Mouse (Mus musculus): ENCODE results near the gene Tbl1xr1. TPM values are rescaled to one million over a fixed set of nuclear protein-coding genes. Genes with fewer than 3 reads are reported as not detected.

Tbl1xr1 gene
- total and polyA plus RNA-seq, 3 experiments = 33.9 to 185 (median 45.6) TPM

DNA sequence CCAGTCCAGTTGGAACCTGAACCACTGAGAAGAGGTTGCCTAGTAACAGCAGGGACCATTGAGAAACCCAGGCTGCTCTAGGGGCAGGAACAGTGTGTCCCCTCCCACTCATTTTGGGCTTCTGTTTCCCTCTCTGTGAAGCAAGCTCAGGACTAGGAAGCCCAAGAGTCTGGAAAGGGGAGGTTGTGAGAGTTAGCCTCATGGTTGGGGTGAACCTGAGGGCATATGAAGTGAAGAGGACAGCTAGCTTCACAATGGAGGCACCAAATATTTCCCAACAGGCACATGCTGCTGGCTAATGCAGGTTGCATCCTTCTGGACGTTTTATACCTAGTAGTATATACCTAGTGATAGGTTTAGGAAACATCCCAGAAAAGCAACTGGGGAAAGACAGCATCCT, 122.3 kb downstream of the Tbl1xr1 start:
- Histone ChIP-seq H3K27me3 (ENCODE audit: control insufficient read depth in 1 of 2, insufficient read depth in 2 of 2, low read length in 2 of 2) (no peaks in the 10 kb centered on the region), H3K9me3 (replicated peaks; ENCODE audit: insufficient read depth, low read length) (no peaks in the 10 kb centered on the region), H3K36me3 (ENCODE audit: control insufficient read depth in 1 of 2, insufficient read depth in 2 of 2, low read length in 2 of 2) (peaks cover 0 to 15% of the 10 kb centered on the region in 2 experiments; a peak in 2 of 4 replicates), H3K79me2 (ENCODE audit: control insufficient read depth, insufficient read depth, low read length, poor library complexity) (no peaks in the 10 kb centered on the region), H3K4me3 (ENCODE audit: control insufficient read depth in 1 of 2, insufficient read depth in 1 of 2, low read depth in 2 of 2, low read length in 2 of 2) (no peak overlapping the region), H3K4me1 (ENCODE audit: control insufficient read depth in 1 of 2, insufficient read depth in 2 of 2, low read length in 2 of 2) (no peaks in the 10 kb centered on the region), H3K27ac (ENCODE audit: control insufficient read depth, low read depth, low read length) (no peak overlapping the region), H3K9ac (ENCODE audit: control insufficient read depth, low read depth, low read length, poor library complexity, severe bottlenecking) (no peak overlapping the region)
- TF ChIP-seq MAZ (IDR thresholded peaks at IDR 0.05; ENCODE audit: low read depth, low read length) (no peak), ZC3H11A (IDR thresholded peaks at IDR 0.05; ENCODE audit: low read depth, low read length) (no peak)
- DNase-seq (ENCODE audit: low read depth, low spot score) = no peak

DNA sequence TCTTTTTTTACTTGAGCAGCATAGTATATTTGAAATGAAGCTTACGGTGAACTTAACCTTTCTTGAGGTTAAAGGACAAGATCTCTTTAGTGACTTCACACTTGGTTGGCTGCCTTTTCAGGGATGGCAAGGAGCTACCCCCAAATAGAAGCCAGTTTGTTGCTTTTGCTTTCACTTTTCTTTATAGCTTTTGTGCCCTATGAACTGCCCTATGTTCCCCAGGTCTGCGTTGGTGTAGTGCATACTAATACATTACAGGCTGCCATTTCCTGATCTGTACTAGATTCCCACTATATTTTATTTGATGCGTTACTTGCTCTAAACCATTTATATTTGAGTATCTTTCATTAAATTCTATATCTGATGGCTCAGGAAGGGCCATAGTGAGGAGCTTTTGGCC, 127.7 kb downstream of the Tbl1xr1 start:
- Histone ChIP-seq H3K36me3 (ENCODE audit: control insufficient read depth in 1 of 2, insufficient read depth in 2 of 2, low read length in 2 of 2) (peaks cover 0 to 34% of the 10 kb centered on the region in 2 experiments; a peak in 2 of 4 replicates), H3K79me2 (ENCODE audit: control insufficient read depth, insufficient read depth, low read length, poor library complexity) (no peaks in the 10 kb centered on the region), H3K27ac (ENCODE audit: control insufficient read depth, low read depth, low read length) (no peak overlapping the region), H3K4me3 (ENCODE audit: control insufficient read depth in 1 of 2, insufficient read depth in 1 of 2, low read depth in 2 of 2, low read length in 2 of 2) (no peak overlapping the region), H3K9me3 (replicated peaks; ENCODE audit: insufficient read depth, low read length) (no peaks in the 10 kb centered on the region), H3K27me3 (ENCODE audit: control insufficient read depth in 1 of 2, insufficient read depth in 2 of 2, low read length in 2 of 2) (no peaks in the 10 kb centered on the region), H3K9ac (ENCODE audit: control insufficient read depth, low read depth, low read length, poor library complexity, severe bottlenecking) (no peak overlapping the region), H3K4me1 (ENCODE audit: control insufficient read depth in 1 of 2, insufficient read depth in 2 of 2, low read length in 2 of 2) (no peaks in the 10 kb centered on the region)
- TF ChIP-seq TAL1 (IDR thresholded peaks at IDR 0.05; ENCODE audit: low read length) (no peak), MAX (IDR thresholded peaks at IDR 0.05; ENCODE audit: low read length) (no peak), ZMIZ1 (IDR thresholded peaks at IDR 0.05; ENCODE audit: low read depth, low read length) (no peak), USF2 (IDR thresholded peaks at IDR 0.05; ENCODE audit: borderline replicate concordance in 1 of 2, insufficient read depth in 1 of 2, low read depth in 1 of 2, low read length in 2 of 2) (no peak), BHLHE40 (IDR thresholded peaks at IDR 0.05; ENCODE audit: borderline replicate concordance, low read depth, low read length) (no peak), POLR2AphosphoS2 (IDR thresholded peaks at IDR 0.05; ENCODE audit: low read length) (no peak), MYC (IDR thresholded peaks at IDR 0.05; ENCODE audit: low read depth, low read length) (no peak), CTCF (IDR thresholded peaks at IDR 0.05 in 2 of 3, conservative IDR thresholded peaks at IDR 0.05 in 1 of 3; ENCODE audit: control insufficient read depth in 1 of 3, insufficient read depth in 1 of 3, low read depth in 2 of 3, low read length in 3 of 3, poor library complexity in 1 of 3, severe bottlenecking in 1 of 3) (no peak), POLR2A (IDR thresholded peaks at IDR 0.05; ENCODE audit: control insufficient read depth in 1 of 2, insufficient read depth in 1 of 2, low read depth in 1 of 2, low read length in 2 of 2, poor library complexity in 1 of 2) (no peak), RCOR1 (IDR thresholded peaks at IDR 0.05; ENCODE audit: low read depth, low read length) (no peak), UBTF (IDR thresholded peaks at IDR 0.05; ENCODE audit: borderline replicate concordance, insufficient read depth, low read depth, low read length) (no peak), MEF2A (IDR thresholded peaks at IDR 0.05; ENCODE audit: extremely low read depth, insufficient replicate concordance, low read depth, low read length, poor library complexity, severe bottlenecking) (no peak), KAT2A (conservative IDR thresholded peaks at IDR 0.05; ENCODE audit: low read depth, low read length) (no peak), GATA1 (IDR thresholded peaks at IDR 0.05; ENCODE audit: low read depth, low read length) (no peak), E2F4 (IDR thresholded peaks at IDR 0.05; ENCODE audit: borderline replicate concordance, low read depth, low read length) (no peak), TCF12 (IDR thresholded peaks at IDR 0.05; ENCODE audit: low read depth, low read length) (no peak)
- no peak for DNase-seq (ENCODE audit: low read depth, low spot score)
